Mouse (Mus musculus) heart, postnatal 36 days (tissue): ENCODE results near the gene Alpk1. TPM values are rescaled to one million over a fixed set of nuclear protein-coding genes. Genes with fewer than 3 reads are reported as not detected.

ENCODE experiments used
- DNase-seq, 2 experiments: peaks; one replicate each; pipeline ENCODE4 v3.0.0; 2021 to 2022
- intact Hi-C: fragments of 180-260 bp; cut with DNase I; formaldehyde crosslinking; loops from one replicate; pipeline ENCODE4 v1.15.1; 2025
- total RNA-seq, 2 experiments: library from RNA; stranded (reverse); gene quantifications; 2 replicates each; pipeline ENCODE4 v1.2.3; 2021

Gene Alpk1
- total RNA-seq, 2 experiments from 2014 or later = 2.7 to 4.1 TPM

DNA sequence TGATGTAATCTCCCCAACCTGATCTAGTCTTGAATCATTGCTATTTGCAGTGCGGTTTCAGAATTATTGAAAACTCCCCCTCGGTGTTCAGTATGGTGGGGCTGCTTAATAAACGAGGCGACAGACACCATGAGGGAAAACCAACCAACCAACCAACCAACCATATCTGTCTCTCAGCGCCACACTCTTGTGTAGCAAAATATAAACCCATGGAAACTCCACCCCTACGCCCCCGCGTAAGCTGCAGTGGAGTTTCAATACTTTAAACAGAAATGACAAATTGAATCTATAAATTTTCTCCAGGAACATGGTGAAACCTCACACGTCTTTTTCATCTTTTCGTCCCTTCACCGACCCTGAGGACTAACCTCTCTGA, 75.2 kb downstream of the Alpk1 start:
- DNase-seq = no peak
- intact Hi-C loops = no loop called here

DNA sequence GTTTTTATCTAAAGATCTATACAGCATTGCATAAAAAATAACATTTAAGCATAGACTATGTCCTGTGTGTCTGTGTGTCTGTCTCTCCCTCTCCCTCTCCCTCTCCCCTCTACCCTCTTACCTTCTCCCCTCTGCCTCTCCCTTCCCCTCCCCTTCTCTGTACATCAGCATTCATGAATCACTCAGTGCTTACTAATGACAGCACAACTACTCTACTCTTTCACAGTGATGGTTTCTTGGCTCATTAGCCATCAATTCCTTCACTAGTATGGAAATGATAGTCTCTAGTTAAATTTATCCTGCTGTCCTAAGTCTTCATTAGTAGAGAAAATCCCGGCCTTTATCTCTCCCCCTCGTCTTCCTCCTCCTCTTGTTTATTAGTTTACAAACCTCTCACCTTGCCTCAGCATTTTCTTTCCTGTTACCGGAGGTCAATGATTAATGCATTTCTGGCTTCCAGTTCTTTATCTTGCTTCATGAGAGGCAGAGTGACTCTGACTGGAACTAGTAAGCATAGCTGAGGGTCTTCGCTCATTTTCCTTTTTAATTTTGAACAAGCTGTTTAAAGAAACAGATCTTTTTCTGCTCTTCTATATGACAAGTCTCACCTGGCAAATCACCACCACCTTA, 79.0 kb downstream of the Alpk1 start:
- intact Hi-C loops = no loop called here
- no peak for DNase-seq

DNA sequence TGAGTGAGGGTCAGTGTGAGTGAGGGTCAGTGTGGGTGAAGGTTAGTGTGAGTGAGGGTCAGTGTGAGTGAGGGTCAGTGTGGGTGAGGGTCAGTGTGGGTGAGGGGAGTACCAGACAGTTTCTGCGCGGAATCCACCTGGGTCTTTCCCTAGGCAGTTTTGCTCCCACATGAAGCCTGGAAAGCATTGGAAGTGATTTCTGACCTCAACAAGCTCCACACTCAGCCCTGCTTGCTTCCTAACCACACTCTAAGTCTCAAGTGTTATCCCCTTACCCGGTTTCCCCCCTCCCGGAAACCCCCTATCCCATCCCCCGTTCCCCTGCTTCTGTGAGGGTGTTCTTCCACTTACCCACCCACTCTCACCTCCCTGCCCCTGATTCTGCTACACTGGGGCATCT, 81.7 kb downstream of the Alpk1 start:
- intact Hi-C loops = no loop called here
- DNase-seq = no peak

DNA sequence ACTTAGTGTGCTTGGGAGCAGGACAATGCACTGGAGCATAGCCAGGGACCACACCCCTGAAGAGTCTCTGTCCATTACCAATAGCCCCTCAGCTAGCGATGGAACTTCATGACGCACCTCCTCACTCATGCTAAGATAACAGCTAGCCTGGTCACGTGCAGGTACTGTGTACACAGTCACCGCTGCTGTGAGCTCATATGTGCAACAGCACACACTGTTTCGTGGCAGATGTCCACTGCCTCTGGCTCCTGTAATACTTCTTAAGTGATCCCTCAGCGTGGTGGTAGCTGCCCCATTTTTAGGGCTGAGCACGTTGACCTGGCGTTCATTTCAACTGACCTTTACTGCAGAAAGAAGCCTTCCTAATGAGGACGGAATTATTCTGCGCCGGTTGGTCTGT, 83.8 kb downstream of the Alpk1 start:
- intact Hi-C loops = no loop called here
- DNase-seq = no peak

DNA sequence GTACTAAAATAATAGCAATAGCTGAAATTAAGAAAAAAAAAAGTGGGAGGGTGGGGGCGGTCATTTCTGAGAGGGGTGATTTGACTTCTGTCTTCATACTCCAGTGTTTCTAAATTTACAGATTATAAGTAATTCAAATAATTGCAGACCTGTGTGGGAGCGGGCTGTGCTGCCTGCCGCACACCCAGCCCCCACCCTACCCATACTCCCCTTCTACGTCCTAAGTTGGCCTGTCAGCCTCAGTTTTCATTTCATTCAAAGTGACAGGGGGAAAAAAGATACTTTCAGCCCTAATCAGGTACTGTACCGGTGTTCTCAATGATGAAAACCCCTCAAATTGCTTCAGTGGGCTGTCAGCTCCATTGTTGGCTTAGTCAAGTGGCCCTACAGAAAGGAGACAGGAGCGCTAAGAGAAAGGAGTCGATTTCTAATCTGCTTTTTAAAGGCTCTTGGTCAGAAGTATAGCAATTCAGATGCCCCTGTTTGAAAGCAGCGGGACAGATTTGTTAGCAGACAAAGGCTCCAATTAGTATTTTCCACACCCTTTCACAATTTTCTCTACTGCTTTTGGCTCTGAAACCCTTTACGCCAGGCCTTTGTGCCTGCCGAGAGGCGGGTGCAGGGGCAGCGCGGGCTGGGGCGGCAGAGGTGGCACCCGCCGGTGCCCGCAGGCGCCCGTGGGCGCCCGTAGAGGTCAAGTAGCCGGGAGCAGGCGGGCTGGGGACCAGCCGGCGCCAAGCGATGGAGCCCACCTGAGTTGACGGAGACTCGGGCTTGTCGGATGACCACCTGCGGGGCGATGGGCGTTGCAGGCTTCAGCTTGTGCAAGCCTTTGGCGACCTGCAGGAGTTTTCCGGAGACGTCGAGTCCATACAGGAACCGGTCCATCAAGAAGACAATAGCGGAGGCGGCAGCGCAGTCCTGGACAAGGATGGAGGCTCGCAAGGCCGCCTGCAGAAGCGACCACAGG, 85.2 kb downstream of the Alpk1 start:
- intact Hi-C loops = no loop called here
- DNase-seq = no peak

DNA sequence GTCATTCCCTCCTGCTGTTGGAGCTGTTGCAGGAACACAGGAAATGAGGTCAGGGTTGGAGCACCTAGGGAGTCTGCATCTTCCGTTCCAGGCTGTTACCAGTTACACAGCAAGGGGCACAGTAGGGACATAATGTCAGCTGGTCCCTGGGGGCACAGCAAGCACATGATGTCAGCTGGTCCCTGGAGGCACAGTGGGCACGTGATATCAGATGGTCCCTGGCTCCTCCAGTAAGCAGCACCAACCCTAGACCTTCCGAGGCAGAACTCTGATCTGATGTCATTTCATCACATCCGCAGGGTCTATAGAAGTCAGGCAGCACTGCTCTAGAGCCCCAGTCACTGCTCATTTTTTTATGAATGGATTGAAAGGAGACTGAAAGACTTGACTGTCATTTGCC, 89.1 kb downstream of the Alpk1 start:
- no peak for DNase-seq
- intact Hi-C loops = no loop called here

DNA sequence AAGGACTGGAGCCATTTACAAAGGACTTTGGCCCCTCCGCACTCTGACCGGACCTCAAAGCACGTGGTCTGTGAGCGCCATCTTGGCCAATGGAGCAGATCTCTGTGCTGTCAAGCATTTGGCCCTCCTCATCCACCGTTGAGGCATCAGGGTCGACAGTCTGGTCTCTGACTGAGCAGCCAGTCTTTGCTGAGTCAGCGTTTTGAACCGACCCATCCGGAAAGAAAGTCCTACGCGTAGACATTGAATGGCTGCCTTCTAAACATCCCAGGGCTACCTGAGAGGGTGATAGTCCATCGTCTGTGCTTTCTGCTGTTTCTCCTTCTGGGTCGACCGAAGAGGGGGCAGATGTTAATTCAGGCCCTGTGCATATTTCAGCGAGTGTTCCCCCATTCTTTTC, 100.6 kb downstream of the Alpk1 start:
- DNase-seq = no peak
- intact Hi-C loops = no loop called here

DNA sequence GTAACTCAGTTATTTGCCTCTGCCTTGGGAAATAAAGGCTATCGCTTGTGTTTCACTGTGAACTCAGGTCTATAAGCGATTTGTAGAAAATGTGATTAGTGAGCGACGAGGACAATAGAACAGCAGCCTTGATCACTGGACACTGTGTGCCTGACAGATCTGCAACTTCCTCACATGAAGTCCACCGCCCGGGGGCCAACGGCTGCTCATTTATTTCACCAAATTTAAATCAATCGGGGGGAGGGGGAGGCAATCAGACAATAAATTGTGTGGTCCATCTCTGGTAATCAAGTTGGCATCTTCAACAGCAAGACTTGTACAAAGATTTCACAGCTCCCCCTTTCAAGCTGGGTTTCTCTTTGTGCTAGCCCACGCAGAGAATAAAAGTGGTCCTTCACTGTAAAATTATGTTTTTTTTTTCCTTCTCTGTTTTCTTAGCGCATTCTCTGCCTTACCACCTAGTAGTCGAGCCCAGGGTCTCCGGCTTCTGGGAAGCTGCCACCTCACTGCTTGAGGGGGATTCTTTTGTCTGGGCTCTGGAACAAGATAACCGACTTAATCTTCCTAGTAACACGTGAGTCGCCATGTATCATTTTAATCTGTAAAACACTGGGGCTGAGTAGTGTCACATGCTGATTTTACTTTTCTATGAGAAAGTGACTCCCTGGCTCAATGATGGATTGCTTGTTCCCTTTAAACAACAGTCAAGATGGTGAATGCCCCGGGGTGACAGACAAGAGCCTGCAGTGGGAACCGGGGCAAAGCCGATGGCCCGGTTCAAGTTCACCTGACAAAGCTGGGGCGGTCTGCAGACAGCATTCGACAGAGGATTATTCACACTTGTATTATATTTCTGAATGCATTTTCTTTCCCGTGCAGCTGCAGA, 118.4 kb downstream of the Alpk1 start:
- intact Hi-C loops = no loop called here
- no peak for DNase-seq

DNA sequence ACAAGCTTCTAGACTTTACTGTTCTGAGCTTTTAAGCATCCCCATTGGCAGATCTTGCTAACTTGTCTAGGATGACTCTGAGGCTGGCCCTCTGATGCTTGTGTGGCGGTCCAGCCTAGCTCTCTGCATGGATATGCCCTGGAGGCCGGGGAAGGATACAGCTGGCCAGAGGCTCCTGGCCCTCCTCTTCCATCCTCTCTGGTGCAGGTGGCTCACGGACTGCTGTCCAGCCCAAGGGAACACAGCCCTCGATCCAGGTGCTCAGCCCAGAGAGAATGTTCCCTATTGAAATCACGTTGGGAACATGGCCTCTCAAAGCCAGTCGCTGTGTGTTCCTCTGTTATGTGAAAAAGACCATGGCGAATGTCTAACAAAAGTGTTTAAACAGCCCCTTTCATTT, 119.6 kb downstream of the Alpk1 start:
- no peak for DNase-seq
- intact Hi-C loops = no loop called here

DNA sequence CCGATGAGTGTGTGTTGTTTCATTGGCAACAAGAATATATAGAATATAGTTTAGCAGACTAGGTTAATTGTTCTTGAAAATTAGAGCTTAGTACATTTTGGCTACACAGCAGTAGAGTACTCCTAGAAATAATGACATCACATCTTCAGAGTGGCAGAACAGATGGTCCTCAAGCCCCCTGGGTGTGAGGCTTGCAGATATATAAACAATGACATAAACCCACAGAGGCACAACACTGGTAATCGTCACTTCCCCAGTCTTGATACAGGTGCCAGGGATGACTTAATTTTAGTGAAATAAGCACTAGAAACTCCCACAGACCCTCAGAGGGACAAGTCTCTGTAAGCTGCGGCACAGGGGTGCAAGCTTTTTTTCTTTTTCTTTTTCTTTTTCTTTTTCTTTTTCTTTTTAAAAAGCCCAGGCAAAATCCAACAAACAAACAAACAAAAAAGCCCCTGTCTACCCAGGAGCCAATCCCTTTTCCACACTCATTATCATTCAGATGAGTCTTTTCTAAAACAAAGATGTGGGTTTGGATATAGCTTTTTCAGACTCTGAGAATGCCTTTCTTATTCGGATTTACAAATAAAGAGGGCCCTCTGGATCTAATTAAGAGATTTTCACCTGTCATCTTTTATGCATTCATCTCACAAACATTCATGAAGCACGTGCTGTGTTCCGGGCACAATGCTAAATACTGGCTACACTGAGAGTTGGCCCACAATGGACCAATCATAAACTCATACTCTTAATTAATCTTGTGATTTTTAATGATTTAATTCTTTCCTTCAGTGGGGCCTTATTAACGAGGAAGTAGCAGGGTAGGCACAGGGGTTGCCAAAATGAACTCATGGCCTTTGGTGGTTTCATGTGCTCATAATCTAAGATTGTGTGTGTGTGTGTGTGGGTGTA, 128.3 kb downstream of the Alpk1 start:
- intact Hi-C loops = no loop called here

DNA sequence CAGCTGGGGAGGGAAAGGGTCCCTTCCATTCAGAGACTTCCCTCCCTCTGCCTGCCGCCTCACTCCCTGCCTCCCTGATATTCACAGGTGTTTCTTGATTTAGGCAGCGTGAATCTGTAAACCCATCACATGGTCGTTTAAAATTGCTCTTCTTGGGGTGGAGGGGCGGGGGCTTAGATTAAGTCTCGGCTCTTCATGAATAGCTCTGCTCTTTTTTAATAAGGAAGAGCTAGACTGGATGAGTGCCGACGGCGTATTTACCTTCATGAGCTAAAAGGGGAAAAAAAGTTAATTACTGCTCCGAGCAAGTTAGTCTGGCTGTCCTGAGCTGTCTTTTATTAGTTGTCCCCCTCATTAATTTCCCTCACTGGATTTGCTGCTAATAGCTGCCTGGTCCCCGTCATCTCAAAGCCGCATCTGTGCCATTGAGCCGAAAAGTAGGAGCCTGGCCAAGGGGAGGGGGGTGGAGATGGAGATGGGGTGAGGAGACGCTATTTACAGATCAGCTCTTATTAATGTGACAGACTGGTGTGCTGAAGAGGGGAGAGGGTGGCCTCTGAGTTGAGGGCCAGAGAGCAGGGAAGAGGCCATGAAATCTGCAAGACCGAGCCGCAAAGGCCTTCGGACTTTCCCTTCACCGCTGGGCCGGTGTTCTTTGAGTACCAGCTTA, 134.0 kb downstream of the Alpk1 start:
- DNase-seq = no peak
- intact Hi-C loops = no loop called here

More for the DNA sequence above, 128.3 kb downstream of the Alpk1 start:
- DNase-seq = no peak

DNA sequence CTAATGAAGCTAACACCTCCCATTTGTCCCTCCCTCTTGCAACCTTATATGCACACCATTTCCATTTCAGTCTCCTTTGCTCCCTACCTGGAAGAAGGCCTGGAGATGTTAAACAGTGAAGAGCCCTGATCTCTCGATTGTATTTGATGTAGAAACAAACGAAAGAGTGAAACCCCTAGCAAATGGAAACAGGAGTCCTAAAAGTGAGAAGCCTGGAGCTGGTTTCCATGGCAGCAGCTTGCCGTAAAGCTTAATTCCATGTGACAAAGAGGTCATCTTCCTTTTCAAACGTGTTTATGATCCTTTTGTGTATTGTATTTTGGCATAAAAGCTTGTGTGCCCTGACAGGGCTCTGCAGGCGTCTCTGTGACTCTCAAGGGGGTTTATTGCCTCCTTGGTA, 138.1 kb downstream of the Alpk1 start:
- intact Hi-C loops = no loop called here

DNA sequence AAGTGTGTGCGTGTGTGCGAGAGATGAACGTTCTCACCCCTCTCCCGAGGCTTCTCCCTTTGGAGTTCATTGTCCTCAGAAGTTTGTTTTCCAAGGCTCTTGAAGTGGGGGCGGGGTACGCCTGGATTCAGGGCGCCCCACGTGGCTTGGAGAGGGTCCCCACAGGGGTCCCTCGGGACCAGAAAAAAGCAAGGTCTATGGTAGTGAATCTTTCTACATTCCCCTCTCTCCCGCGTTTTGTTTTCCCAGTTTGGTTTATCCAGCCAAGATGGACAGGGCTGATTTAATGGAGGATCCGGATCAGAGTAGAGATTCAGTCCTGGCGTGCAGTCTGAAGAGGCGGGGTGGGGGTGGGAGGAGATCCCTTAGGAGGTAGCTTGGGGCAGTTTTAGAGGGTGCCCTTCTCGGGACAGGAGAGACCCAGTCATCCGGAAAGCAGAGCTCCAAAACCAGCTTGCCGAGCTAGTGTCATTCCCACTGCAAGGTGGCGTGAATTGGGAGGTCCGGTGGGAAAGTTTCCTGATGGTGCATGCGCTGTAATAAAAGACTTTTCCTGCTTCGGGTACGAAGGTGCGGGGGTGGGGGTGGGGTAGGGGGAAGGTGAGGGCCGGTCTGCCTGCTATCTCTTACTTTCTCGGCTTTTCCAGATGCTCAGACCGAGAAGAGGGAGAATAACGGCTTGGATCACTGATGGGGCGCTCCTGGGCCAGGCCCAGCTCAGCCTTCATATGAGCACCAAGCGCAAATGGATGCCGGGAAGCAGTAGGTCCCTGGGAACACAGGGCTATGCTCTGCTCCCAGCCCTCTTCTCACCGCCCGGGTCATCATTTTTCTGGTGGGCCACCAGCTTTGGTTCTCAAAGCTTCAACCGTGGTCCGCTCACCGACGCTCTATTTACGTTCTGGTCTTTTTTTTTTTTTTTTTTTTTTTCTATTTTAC, 139.3 kb downstream of the Alpk1 start:
- intact Hi-C loops = no loop called here
- DNase-seq = no peak

More for the DNA sequence above, 138.1 kb downstream of the Alpk1 start:
- DNase-seq = no peak

DNA sequence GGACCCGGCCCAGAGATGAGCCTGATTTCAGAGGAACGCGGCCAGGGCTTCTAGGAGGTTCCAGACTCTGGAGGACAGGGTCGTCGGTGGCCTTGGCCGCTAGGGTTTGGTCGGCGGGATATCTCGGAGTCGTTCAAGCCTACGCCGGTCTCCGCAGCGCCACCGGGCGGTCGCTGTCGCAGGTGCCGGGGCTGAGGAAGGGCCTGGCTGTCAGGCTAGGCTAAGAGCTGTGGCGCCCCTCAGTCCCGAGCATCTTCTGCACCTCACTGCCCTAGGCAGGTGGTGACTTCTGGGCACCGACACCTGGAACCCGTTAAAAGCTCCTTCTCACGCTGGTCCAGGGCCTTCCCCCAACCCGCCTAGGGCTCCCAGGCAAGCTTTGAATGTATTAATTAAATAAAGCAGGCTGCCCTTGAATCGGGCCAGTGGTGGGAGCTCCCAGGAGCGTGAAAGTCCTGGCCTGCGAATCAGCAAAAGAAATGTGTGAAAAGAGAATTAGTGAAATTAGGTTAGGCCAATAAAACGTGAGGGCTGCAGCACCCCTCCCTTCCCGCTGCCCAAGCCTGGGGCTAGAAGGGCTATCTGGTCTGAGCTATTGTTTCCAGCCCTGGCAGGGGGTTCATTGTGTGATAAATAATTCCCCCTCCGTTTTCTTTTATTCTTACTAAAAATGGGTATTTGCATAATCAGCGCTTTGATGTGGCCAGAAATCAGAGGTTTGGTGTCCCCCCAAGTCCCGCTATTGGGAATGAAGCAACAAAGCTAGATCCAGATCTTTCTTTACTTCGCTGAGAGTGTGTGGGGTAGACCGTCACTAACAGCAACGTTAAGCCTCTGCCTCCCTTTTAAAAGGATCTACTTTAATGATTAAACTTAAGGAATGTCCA, 140.2 kb downstream of the Alpk1 start:
- intact Hi-C loops = no loop called here
- DNase-seq = no peak

DNA sequence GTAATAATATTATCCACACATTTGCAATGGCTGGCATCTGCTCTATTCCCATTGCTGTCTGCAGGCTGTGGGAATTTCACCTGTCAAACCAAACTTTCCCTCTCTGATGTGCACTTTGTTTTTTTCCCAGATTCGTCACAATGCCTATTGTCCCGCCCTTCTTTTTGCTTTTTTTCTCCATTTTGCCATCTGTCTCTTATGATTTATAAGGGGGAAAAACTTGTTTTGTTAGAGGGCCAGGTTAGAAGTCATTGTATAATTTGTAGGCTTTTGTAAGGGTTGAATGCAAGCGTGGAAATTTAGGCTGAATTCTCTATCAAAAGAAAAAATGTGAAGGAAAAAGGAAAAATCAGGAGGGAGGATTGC, 145.4 kb downstream of the Alpk1 start:
- DNase-seq = no peak
- intact Hi-C loops = loop anchor here (5.0 kb wide), 1 partner anchor 262 kb away; the partner anchor contains the start of gene Fam241a

DNA sequence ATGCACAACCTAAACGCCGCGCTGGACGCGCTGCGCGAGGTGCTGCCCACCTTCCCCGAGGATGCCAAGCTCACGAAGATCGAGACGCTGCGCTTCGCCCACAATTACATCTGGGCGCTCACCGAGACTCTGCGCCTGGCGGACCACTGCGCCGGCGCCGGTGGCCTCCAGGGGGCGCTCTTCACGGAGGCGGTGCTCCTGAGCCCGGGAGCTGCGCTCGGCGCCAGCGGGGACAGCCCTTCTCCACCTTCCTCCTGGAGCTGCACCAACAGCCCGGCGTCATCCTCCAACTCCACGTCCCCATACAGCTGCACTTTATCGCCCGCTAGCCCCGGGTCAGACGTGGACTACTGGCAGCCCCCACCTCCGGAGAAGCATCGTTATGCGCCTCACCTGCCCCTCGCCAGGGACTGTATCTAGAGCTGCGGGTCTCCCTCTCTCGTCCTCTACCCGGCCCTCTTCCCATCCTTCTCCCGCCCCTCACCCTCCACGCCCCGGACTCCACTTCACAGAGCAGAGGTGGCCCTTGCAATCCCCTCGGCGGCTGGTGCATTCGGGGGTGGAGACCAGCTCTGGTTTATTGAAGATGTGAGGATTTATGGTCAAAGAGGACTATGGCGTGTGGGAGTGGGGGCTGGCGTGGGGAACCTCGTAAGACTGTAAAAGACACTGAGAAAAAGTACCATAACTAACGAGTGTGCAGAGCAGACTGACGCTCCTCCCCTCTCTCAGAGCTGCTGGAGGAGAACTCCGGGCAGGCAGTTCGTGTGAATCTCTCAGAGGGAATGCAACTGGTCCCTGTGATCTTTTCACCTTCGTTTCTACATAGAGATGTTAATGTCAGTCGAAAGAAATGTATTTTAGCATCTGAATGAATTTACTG, 146.0 kb downstream of the Alpk1 start:
- intact Hi-C loops = loop anchor here (5.0 kb wide), 1 partner anchor 263 kb away; the partner anchor contains the start of gene Fam241a
- DNase-seq = peak; percentile 80 to 83
